Mouse (Mus musculus): ENCODE data around the gene Wnt10a. TPM values are rescaled to one million over a fixed set of nuclear protein-coding genes. Genes with fewer than 3 reads are reported as not detected.

Wnt10a gene
- polyA plus RNA-seq, 1 experiment from 2014 or later = 0.50 TPM

DNA sequence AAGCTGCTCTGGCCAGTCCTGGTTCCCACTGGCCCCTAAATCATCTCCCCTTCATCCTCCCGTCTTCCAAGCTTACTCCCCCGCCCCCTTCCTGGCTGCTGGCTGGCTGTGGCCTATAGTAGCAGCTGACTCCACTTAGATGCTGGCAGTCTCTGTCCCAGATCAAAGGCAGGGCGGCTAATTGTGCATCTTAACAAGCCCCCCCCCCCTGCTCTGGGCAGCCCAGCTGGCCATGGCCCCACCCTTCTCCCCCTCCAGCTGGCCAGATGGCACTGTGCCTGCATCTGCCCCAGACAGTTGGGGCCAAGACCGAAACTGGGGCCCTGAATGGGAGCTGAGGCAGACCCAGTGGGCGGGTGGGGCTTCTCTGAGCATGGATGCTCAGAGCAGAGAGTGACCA is 6.1 kb downstream of the Wnt10a start:
- H3K27ac ChIP-seq (ENCODE audit: low read length) = no peak overlapping the region
- H3K36me3 ChIP-seq (ENCODE audit: insufficient read depth, low read length) = no peaks in the 10 kb centered on the region
- no peak overlapping the region for H3K4me2 ChIP-seq (replicated peaks; ENCODE audit: low read depth, low read length)
- H3K27me3 ChIP-seq (ENCODE audit: insufficient read depth, low read length) = peaks cover 99% of the 10 kb centered on the region
- peak; percentile 56 for ATAC-seq (ENCODE audit: low FRiP score, low TSS enrichment)
- H3K9ac ChIP-seq (replicated peaks; ENCODE audit: low read length) = no peak overlapping the region
- H3K4me3 ChIP-seq (ENCODE audit: low read length) = no peak overlapping the region
- H3K4me1 ChIP-seq (ENCODE audit: insufficient read depth, low read length) = peaks cover 23% of the 10 kb centered on the region
- no peaks in the 10 kb centered on the region for H3K9me3 ChIP-seq (ENCODE audit: low read length)
- 10% methylated on average over 5 of the region's 5 CpGs for WGBS

DNA sequence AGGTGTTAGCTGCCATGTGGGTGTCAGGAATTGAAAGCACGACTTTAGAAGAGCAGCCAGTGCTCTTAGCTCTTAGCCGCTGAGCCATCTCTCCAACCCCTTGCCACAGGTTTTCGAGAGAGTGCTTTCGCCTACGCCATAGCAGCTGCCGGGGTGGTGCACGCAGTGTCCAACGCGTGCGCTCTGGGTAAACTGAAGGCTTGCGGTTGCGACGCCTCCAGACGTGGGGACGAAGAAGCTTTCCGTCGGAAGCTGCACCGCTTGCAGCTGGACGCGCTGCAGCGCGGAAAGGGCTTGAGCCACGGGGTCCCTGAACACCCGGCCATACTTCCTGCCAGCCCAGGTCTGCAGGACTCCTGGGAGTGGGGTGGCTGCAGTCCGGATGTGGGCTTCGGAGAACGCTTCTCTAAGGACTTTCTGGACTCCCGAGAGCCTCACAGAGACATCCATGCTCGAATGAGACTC is 9.1 kb downstream of the Wnt10a start:
- Histone ChIP-seq H3K9ac (replicated peaks; ENCODE audit: low read length) (peak overlapping the region; percentile 47), H3K9me3 (ENCODE audit: low read length) (no peaks in the 10 kb centered on the region), H3K27ac (ENCODE audit: low read length) (no peak overlapping the region), H3K4me2 (replicated peaks; ENCODE audit: low read depth, low read length) (peak overlapping the region; percentile 51), H3K4me3 (ENCODE audit: low read length) (peak overlapping the region; percentile 32), H3K4me1 (ENCODE audit: insufficient read depth, low read length) (peaks cover 22% of the 10 kb centered on the region), H3K27me3 (ENCODE audit: insufficient read depth, low read length) (peaks cover 99% of the 10 kb centered on the region), H3K36me3 (ENCODE audit: insufficient read depth, low read length) (no peaks in the 10 kb centered on the region)
- WGBS = under 1% methylated on average over 29 of the region's 29 CpGs
- no peak for ATAC-seq (ENCODE audit: low FRiP score, low TSS enrichment)

- Histone ChIP-seq H3K27me3 (ENCODE audit: insufficient read depth, low read length) (peaks cover 99% of the 10 kb centered on the region), H3K36me3 (ENCODE audit: insufficient read depth, low read length) (no peaks in the 10 kb centered on the region), H3K9me3 (ENCODE audit: low read length) (no peaks in the 10 kb centered on the region), H3K4me2 (replicated peaks; ENCODE audit: low read depth, low read length) (no peak overlapping the region), H3K27ac (ENCODE audit: low read length) (no peak overlapping the region), H3K4me3 (ENCODE audit: low read length) (no peak overlapping the region), H3K4me1 (ENCODE audit: insufficient read depth, low read length) (peaks cover 30% of the 10 kb centered on the region), H3K9ac (replicated peaks; ENCODE audit: low read length) (no peak overlapping the region)
- ATAC-seq (ENCODE audit: low FRiP score, low TSS enrichment) = no peak
- 35% methylated on average over 6 of the region's 6 CpGs for WGBS
These were observed 10.4 kb downstream of the Wnt10a start for GRCm38 (mm10) chr1:74801631-74802140.

DNA sequence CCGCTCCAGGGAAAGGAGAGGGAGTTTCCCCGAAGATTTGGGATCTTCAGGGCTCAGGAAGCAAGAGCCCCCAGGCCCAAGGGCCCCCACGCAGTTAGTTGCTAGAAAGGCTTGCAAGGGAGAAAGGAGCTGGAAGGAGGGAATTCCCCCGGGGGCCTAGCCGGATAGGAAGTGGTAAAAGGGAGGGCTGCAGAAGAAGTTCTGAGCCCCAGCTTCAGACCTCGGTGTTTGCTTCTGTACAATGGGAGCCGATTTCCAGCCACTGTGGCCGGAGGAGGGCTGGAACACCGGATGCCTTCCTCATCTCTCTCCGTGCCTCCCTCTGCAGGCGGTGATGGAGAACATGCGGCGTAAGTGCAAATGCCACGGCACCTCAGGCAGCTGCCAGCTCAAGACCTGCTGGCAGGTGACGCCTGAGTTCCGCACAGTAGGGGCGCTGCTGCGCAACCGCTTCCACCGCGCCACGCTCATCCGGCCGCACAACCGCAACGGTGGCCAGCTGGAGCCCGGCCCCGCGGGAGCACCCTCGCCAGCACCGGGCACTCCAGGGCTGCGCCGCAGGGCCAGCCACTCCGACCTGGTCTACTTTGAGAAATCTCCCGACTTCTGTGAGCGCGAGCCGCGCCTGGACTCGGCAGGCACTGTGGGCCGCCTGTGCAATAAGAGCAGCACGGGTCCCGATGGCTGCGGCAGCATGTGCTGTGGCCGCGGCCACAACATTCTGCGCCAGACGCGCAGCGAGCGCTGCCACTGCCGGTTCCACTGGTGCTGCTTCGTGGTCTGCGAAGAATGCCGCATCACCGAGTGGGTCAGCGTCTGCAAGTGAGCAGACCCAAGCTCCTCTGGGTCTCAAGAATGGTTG is 11.7 kb downstream of the Wnt10a start:
- peaks cover 39% of the 10 kb centered on the region for H3K4me1 ChIP-seq (ENCODE audit: insufficient read depth, low read length)
- H3K27me3 ChIP-seq (ENCODE audit: insufficient read depth, low read length) = peaks cover 100% of the 10 kb centered on the region
- ATAC-seq (ENCODE audit: low FRiP score, low TSS enrichment) = peak; percentile 61
- H3K9me3 ChIP-seq (ENCODE audit: low read length) = no peaks in the 10 kb centered on the region
- no peak overlapping the region for H3K27ac ChIP-seq (ENCODE audit: low read length)
- no peaks in the 10 kb centered on the region for H3K36me3 ChIP-seq (ENCODE audit: insufficient read depth, low read length)
- H3K4me3 ChIP-seq (ENCODE audit: low read length) = peak overlapping the region; percentile 48
- peak overlapping the region; percentile 78 for H3K4me2 ChIP-seq (replicated peaks; ENCODE audit: low read depth, low read length)
- H3K9ac ChIP-seq (replicated peaks; ENCODE audit: low read length) = peak overlapping the region; percentile 51
- under 1% methylated on average over 57 of the region's 57 CpGs for WGBS

DNA sequence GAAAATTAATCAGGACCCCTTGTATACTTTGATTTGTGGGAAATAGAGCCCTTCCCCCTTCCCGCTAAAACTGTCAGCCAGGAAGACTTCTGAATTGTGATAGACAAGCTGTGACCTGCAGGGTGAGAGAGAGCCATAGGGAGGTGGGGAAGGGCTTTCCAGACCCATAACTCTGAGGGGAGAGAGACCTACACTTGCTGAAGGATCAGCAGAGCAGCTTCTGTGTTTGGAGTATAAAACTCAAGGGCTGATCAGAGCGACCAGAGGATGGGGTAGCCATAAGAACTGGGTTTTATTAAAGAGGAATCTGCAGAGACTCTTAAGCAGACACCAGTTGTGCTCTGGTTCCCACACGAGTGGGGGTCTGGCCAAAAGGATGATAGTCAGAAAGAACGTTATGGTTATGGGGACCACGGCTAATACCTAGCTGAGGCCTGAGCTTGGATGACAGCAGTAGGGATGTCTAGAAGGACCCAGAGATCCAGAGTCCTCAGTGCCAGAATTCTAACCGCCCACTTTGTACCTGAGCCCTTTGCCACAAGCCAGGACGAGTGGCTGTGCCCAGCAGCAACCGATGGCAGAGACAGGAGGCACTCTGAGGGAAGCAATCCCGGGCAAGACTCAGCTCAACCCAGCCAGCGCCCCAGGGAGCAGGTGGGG is 13.0 kb downstream of the Wnt10a start:
- H3K36me3 ChIP-seq (ENCODE audit: insufficient read depth, low read length) = no peaks in the 10 kb centered on the region
- 9% methylated on average over 10 of the region's 10 CpGs for WGBS
- H3K4me3 ChIP-seq (ENCODE audit: low read length) = no peak overlapping the region
- peaks cover 44% of the 10 kb centered on the region for H3K4me1 ChIP-seq (ENCODE audit: insufficient read depth, low read length)
- H3K9ac ChIP-seq (replicated peaks; ENCODE audit: low read length) = no peak overlapping the region
- H3K9me3 ChIP-seq (ENCODE audit: low read length) = no peaks in the 10 kb centered on the region
- no peak for ATAC-seq (ENCODE audit: low FRiP score, low TSS enrichment)
- no peak overlapping the region for H3K27ac ChIP-seq (ENCODE audit: low read length)
- H3K4me2 ChIP-seq (replicated peaks; ENCODE audit: low read depth, low read length) = no peak overlapping the region
- peaks cover 94% of the 10 kb centered on the region for H3K27me3 ChIP-seq (ENCODE audit: insufficient read depth, low read length)

- WGBS = 16% methylated on average over 4 of the region's 4 CpGs
- no peak for ATAC-seq (ENCODE audit: low FRiP score, low TSS enrichment)
- no peaks in the 10 kb centered on the region for H3K9me3 ChIP-seq (ENCODE audit: low read length)
- H3K27ac ChIP-seq (ENCODE audit: low read length) = no peak overlapping the region
- peaks cover 91% of the 10 kb centered on the region for H3K27me3 ChIP-seq (ENCODE audit: insufficient read depth, low read length)
- H3K4me3 ChIP-seq (ENCODE audit: low read length) = no peak overlapping the region
- H3K4me1 ChIP-seq (ENCODE audit: insufficient read depth, low read length) = peaks cover 44% of the 10 kb centered on the region
- no peaks in the 10 kb centered on the region for H3K36me3 ChIP-seq (ENCODE audit: insufficient read depth, low read length)
- H3K9ac ChIP-seq (replicated peaks; ENCODE audit: low read length) = no peak overlapping the region
- H3K4me2 ChIP-seq (replicated peaks; ENCODE audit: low read depth, low read length) = no peak overlapping the region
These were observed 14.1 kb downstream of the Wnt10a start for GRCm38 (mm10) chr1:74805340-74805835.

DNA sequence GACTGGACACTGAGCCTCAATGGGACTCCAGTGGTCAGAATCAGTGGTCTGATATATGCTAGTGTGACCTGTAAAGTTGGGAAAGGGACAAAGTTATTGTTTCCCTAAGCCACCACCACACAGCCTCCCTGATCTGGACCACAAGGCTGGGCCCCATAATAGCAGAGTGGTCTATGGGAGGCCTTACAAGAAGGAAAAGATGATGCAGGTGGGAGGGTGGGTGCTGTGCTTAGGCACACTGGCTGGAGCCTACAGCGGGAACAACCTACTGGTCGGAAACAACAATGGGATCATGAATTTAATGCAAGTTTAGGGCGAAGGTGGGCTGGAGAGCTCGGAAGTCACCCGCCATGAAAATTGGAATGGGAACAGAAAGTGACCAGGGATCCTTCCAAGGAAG is 14.5 kb downstream of the Wnt10a start:
- peaks cover 86% of the 10 kb centered on the region for H3K27me3 ChIP-seq (ENCODE audit: insufficient read depth, low read length)
- H3K36me3 ChIP-seq (ENCODE audit: insufficient read depth, low read length) = no peaks in the 10 kb centered on the region
- no peak for ATAC-seq (ENCODE audit: low FRiP score, low TSS enrichment)
- H3K4me3 ChIP-seq (ENCODE audit: low read length) = no peak overlapping the region
- H3K9ac ChIP-seq (replicated peaks; ENCODE audit: low read length) = no peak overlapping the region
- no peaks in the 10 kb centered on the region for H3K9me3 ChIP-seq (ENCODE audit: low read length)
- WGBS = 21% methylated on average over 5 of the region's 5 CpGs
- no peak overlapping the region for H3K4me2 ChIP-seq (replicated peaks; ENCODE audit: low read depth, low read length)
- H3K4me1 ChIP-seq (ENCODE audit: insufficient read depth, low read length) = peaks cover 40% of the 10 kb centered on the region
- H3K27ac ChIP-seq (ENCODE audit: low read length) = no peak overlapping the region

DNA sequence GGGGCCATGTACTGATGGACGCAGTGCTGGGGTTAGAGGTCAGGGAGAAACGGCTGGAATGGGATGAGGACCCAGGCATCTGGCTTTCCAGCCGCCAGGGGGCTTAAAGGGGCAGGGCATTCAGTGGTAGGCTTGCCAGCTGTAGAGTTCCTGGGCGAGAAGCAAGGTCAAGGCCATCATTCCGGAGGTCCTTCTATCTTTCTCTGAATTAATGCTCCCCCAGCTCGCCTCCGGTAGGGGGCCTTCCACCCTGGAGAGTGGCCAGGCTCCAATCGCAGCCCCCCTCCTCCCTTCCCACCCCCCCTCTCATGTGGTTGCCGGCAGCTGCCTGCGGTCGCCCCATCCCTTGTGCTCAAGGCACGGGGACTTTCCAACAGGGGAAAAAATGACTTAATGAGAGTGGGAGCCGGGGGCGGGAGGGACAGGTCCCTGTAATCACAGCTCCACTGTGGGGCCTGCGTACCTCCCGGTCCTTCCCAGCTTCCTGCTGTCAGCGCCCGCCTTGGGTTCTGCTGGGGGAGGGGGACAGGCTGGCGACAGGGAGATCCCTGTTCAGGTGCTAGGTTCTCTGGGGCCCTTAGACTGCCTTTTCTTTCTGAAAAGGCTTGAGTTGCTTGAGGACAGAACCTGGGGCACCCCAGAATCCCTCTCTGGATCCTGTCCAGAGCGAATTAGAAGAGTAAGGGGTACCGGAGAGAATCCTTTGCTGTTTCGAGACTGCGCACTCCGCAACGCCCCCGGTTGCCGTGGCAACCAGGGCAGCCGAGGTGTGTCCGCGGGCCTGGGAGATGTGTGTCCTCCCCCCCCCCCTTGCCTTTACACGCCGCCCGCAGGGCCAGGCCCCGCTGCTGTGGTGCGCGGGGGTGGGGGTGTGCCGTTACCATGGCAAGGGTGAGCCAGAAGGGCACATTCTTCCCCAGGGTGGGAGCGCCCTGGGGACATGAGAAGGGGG is 15.3 kb downstream of the Wnt10a start:
- 1% methylated on average over 38 of the region's 38 CpGs for WGBS
- Histone ChIP-seq H3K9ac (replicated peaks; ENCODE audit: low read length) (no peak overlapping the region; the same call in 1 of the 2 replicates), H3K9me3 (ENCODE audit: low read length) (no peaks in the 10 kb centered on the region), H3K4me1 (ENCODE audit: insufficient read depth, low read length) (peaks cover 37% of the 10 kb centered on the region), H3K4me3 (ENCODE audit: low read length) (peak overlapping the region; percentile 28), H3K27ac (ENCODE audit: low read length) (no peak overlapping the region), H3K36me3 (ENCODE audit: insufficient read depth, low read length) (no peaks in the 10 kb centered on the region), H3K4me2 (replicated peaks; ENCODE audit: low read depth, low read length) (peak overlapping the region; percentile 46), H3K27me3 (ENCODE audit: insufficient read depth, low read length) (peaks cover 86% of the 10 kb centered on the region)
- no peak for ATAC-seq (ENCODE audit: low FRiP score, low TSS enrichment)

DNA sequence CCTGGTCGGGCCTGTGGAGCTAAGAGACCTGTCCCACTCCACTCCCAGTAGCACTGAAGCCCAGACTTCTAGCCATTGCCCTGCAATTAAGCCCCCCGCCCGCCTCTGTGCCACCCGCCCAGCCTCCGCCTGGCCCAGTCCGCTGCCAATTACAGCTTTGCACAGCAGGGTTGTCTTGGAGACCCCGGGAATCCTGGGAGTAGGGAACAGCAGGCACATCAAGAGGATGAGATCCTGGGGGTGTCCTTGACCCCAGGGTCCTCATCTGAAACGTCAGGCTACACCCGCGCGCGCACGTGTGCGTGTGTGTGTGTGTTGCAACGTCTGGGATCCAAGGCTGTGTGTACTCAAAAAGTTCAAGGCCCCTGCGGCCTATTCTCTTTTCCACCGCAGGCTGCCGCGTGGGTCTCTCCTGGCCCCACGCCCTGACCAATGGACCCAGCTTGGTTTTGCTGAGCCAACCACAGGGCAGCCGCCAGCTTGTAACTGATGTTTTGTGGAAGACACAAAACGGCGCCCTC is 16.3 kb downstream of the Wnt10a start:
- Histone ChIP-seq H3K9ac (replicated peaks; ENCODE audit: low read length) (no peak overlapping the region), H3K4me1 (ENCODE audit: insufficient read depth, low read length) (peaks cover 36% of the 10 kb centered on the region), H3K4me2 (replicated peaks; ENCODE audit: low read depth, low read length) (peak overlapping the region; percentile 36), H3K9me3 (ENCODE audit: low read length) (no peaks in the 10 kb centered on the region), H3K27ac (ENCODE audit: low read length) (no peak overlapping the region), H3K4me3 (ENCODE audit: low read length) (peak overlapping the region; percentile 5; the same call in 1 of the 2 replicates), H3K36me3 (ENCODE audit: insufficient read depth, low read length) (no peaks in the 10 kb centered on the region), H3K27me3 (ENCODE audit: insufficient read depth, low read length) (peaks cover 78% of the 10 kb centered on the region)
- peak; percentile 16; the same call in 1 of the 2 replicates for ATAC-seq (ENCODE audit: low FRiP score, low TSS enrichment)
- WGBS = 6% methylated on average over 23 of the region's 23 CpGs

All from kidney, embryonic 16.5 days (tissue).